Comparison of ENCODE assay signal across 8 mouse cellular contexts in genomic region chr17:32364850-32365249, GRCm38 (mm10). TPM values are rescaled to one million over a fixed set of nuclear protein-coding genes. Genes with fewer than 3 reads are reported as not detected.
DNase-seq lines count a peak whose midpoint lies in the region; ATAC-seq and TF ChIP-seq lines count a peak whose summit lies in the region.

No protein-coding gene starts in this region.

- peaks cover 9% of the 10 kb centered on the region; the same call in 1 of the 2 replicates for H3K4me1 ChIP-seq in kidney, adult 2 months (ENCODE audit: control insufficient read depth, insufficient read depth, low read length)
- peaks cover 50% of the 10 kb centered on the region for H3K4me1 ChIP-seq in embryonic facial prominence, embryonic 10.5 days
- peaks cover 10% of the 10 kb centered on the region for H3K4me1 ChIP-seq in hindbrain, postnatal 0 days (ENCODE audit: insufficient read depth, low read length)
- peaks cover 18% of the 10 kb centered on the region for H3K4me1 ChIP-seq in midbrain, embryonic 16.5 days (ENCODE audit: control insufficient read depth, insufficient read depth, low read length)

- H3K27ac ChIP-seq in kidney, adult 2 months (ENCODE audit: insufficient read depth, low read depth, low read length) = 0 out of 2 replicates have a peak overlapping the region, but pooled peaks have one; percentile 46
- peak overlapping the region; percentile 97 for H3K27ac ChIP-seq in embryonic facial prominence, embryonic 10.5 days (replicated peaks)
- H3K27ac ChIP-seq in hindbrain, postnatal 0 days = peak overlapping the region; percentile 78; the same call in 1 of the 2 replicates
- H3K27ac ChIP-seq in midbrain, embryonic 16.5 days (ENCODE audit: low read length) = peak overlapping the region; percentile 83

- no peak for DNase-seq in kidney, adult 2 months
- no peak for DNase-seq in kidney, postnatal 25 days
- no peak for DNase-seq in embryonic facial prominence, embryonic 10.5 days (ENCODE audit: low spot score)
- DNase-seq in hindbrain, postnatal 0 days (ENCODE audit: low spot score) = no peak
- no peak for DNase-seq in cerebellum, postnatal 4 days (ENCODE audit: low spot score in 2 of 2)
- DNase-seq in cerebellum, postnatal 10 days = no peak
- no peak for DNase-seq in spleen, postnatal 4 days (ENCODE audit: low spot score in 2 of 2)

- peak overlapping the region; percentile 95 for H3K4me2 ChIP-seq in hindbrain, postnatal 0 days (ENCODE audit: low read depth, low read length)
- H3K4me2 ChIP-seq in midbrain, embryonic 16.5 days (ENCODE audit: low read length) = peak overlapping the region; percentile 95

- H3K4me3 ChIP-seq in kidney, adult 2 months (ENCODE audit: insufficient read depth, low read depth, low read length) = no peak overlapping the region
- peak overlapping the region; percentile 96 for H3K4me3 ChIP-seq in embryonic facial prominence, embryonic 10.5 days
- H3K4me3 ChIP-seq in hindbrain, postnatal 0 days (ENCODE audit: low read length) = peak overlapping the region; percentile 98
- H3K4me3 ChIP-seq in midbrain, embryonic 16.5 days (ENCODE audit: low read depth, low read length) = peak overlapping the region; percentile 95

- H3K27me3 ChIP-seq in kidney, adult 2 months (replicated peaks; ENCODE audit: control insufficient read depth, insufficient read depth, low read length) = no peaks in the 10 kb centered on the region
- no peaks in the 10 kb centered on the region for H3K27me3 ChIP-seq in embryonic facial prominence, embryonic 10.5 days (replicated peaks; ENCODE audit: low read depth, poor library complexity, severe bottlenecking)
- H3K27me3 ChIP-seq in hindbrain, postnatal 0 days (ENCODE audit: insufficient read depth, low read length) = no peaks in the 10 kb centered on the region
- H3K27me3 ChIP-seq in midbrain, embryonic 16.5 days (ENCODE audit: control insufficient read depth, insufficient read depth, low read depth, low read length) = no peaks in the 10 kb centered on the region

- no peaks in the 10 kb centered on the region for H3K9me3 ChIP-seq in embryonic facial prominence, embryonic 10.5 days
- no peaks in the 10 kb centered on the region for H3K9me3 ChIP-seq in hindbrain, postnatal 0 days (ENCODE audit: low read length)
- H3K9me3 ChIP-seq in midbrain, embryonic 16.5 days (replicated peaks; ENCODE audit: control insufficient read depth, low read length, poor library complexity, severe bottlenecking) = no peaks in the 10 kb centered on the region

- no peaks in the 10 kb centered on the region for H3K36me3 ChIP-seq in kidney, adult 2 months (ENCODE audit: control insufficient read depth, insufficient read depth, low read length)
- peaks cover 38% of the 10 kb centered on the region for H3K36me3 ChIP-seq in embryonic facial prominence, embryonic 10.5 days (replicated peaks)
- peaks cover 12% of the 10 kb centered on the region for H3K36me3 ChIP-seq in hindbrain, postnatal 0 days (ENCODE audit: insufficient read depth, low read length)
- peaks cover 28% of the 10 kb centered on the region for H3K36me3 ChIP-seq in midbrain, embryonic 16.5 days (ENCODE audit: control insufficient read depth, insufficient read depth, low read length)

- no peak for TF ChIP-seq POLR2A in kidney, adult 2 months (IDR thresholded peaks at IDR 0.05; ENCODE audit: low read depth, low read length)

- peak; percentile 44 for ATAC-seq in hindbrain, postnatal 0 days
- ATAC-seq in midbrain, embryonic 16.5 days = peak; percentile 32

- H3K9ac ChIP-seq in hindbrain, postnatal 0 days (replicated peaks; ENCODE audit: low read length) = peak overlapping the region; percentile 98
- peak overlapping the region; percentile 94; the same call in 1 of the 2 replicates for H3K9ac ChIP-seq in midbrain, embryonic 16.5 days (ENCODE audit: low read depth, low read length)

- TF ChIP-seq CTCF in kidney, adult 2 months (conservative IDR thresholded peaks at IDR 0.05; ENCODE audit: insufficient read depth, insufficient read length, low read depth, low read length) = no peak
- TF ChIP-seq CTCF in hindbrain, postnatal 0 days (IDR thresholded peaks at IDR 0.05; ENCODE audit: low read depth) = no peak

- 38% methylated on average over 5 of the region's 5 CpGs for WGBS in kidney, adult 2 months
- 55% methylated on average over 5 of the region's 5 CpGs for WGBS in embryonic facial prominence, embryonic 10.5 days
- 62% methylated on average over 5 of the region's 5 CpGs for WGBS in hindbrain, postnatal 0 days
- WGBS in midbrain, embryonic 16.5 days = 60% methylated on average over 5 of the region's 5 CpGs

RNA-seq across cellular contexts. Expression of gene Akap8l, which starts 14.4 kb away (rescaled TPM):
- polyA plus RNA-seq in kidney, adult 2 months (2012; rRNA removed) = 71.5 and 96.4 TPM in 2 replicates
- polyA plus RNA-seq in embryonic facial prominence, embryonic 10.5 days (2016; fragmentation: Nextera tagmentation; extraction: Ambion mirVana) = 93.0 and 94.5 TPM in 2 replicates
- 73.6 and 76.3 TPM in 2 replicates for total RNA-seq in hindbrain, postnatal 0 days (2014; rRNA removed)
- 95.7 and 103 TPM in 2 replicates for polyA plus RNA-seq in hindbrain, postnatal 0 days (2015; fragmentation: Nextera tagmentation; extraction: Ambion mirVana)
- 160 and 166 TPM in 2 replicates for polyA plus RNA-seq in midbrain, embryonic 16.5 days (2015; fragmentation: Nextera tagmentation; extraction: Ambion mirVana)

RNA-seq across cellular contexts. Expression of gene Wiz, which starts 24.4 kb away (rescaled TPM):
- 30.9 and 34.6 TPM in 2 replicates for polyA plus RNA-seq in kidney, adult 2 months (2012; rRNA removed)
- 35.1 and 35.2 TPM in 2 replicates for polyA plus RNA-seq in embryonic facial prominence, embryonic 10.5 days (2016; fragmentation: Nextera tagmentation; extraction: Ambion mirVana)
- total RNA-seq in hindbrain, postnatal 0 days (2014; rRNA removed) = 50.4 and 56.8 TPM in 2 replicates
- polyA plus RNA-seq in hindbrain, postnatal 0 days (2015; fragmentation: Nextera tagmentation; extraction: Ambion mirVana) = 24.2 and 28.4 TPM in 2 replicates
- 41.3 and 41.4 TPM in 2 replicates for polyA plus RNA-seq in midbrain, embryonic 16.5 days (2015; fragmentation: Nextera tagmentation; extraction: Ambion mirVana)

RNA-seq across cellular contexts. Expression of gene Rasal3, which starts 38.5 kb away (rescaled TPM):
- 1.2 and 8.7 TPM in 2 replicates for polyA plus RNA-seq in kidney, adult 2 months (2012; rRNA removed)
- 0.64 and 0.85 TPM in 2 replicates for polyA plus RNA-seq in embryonic facial prominence, embryonic 10.5 days (2016; fragmentation: Nextera tagmentation; extraction: Ambion mirVana)
- 1.2 and 2.8 TPM in 2 replicates for total RNA-seq in hindbrain, postnatal 0 days (2014; rRNA removed)
- 0.61 and 1.2 TPM in 2 replicates for polyA plus RNA-seq in hindbrain, postnatal 0 days (2015; fragmentation: Nextera tagmentation; extraction: Ambion mirVana)
- 0.55 and 1.0 TPM in 2 replicates for polyA plus RNA-seq in midbrain, embryonic 16.5 days (2015; fragmentation: Nextera tagmentation; extraction: Ambion mirVana)

RNA-seq across cellular contexts. Expression of gene Akap8, which starts 43.8 kb away (rescaled TPM):
- 36.9 and 48.0 TPM in 2 replicates for polyA plus RNA-seq in kidney, adult 2 months (2012; rRNA removed)
- 152 and 159 TPM in 2 replicates for polyA plus RNA-seq in embryonic facial prominence, embryonic 10.5 days (2016; fragmentation: Nextera tagmentation; extraction: Ambion mirVana)
- total RNA-seq in hindbrain, postnatal 0 days (2014; rRNA removed) = 94.4 and 108 TPM in 2 replicates
- polyA plus RNA-seq in hindbrain, postnatal 0 days (2015; fragmentation: Nextera tagmentation; extraction: Ambion mirVana) = 66.4 and 75.2 TPM in 2 replicates
- 101 and 109 TPM in 2 replicates for polyA plus RNA-seq in midbrain, embryonic 16.5 days (2015; fragmentation: Nextera tagmentation; extraction: Ambion mirVana)

RNA-seq across cellular contexts. Expression of gene Pglyrp2, which starts 59.1 kb away (rescaled TPM):
- polyA plus RNA-seq in kidney, adult 2 months (2012; rRNA removed) = 0.64 and 3.5 TPM in 2 replicates
- polyA plus RNA-seq in embryonic facial prominence, embryonic 10.5 days (2016; fragmentation: Nextera tagmentation; extraction: Ambion mirVana) = not detected in 2 replicates
- total RNA-seq in hindbrain, postnatal 0 days (2014; rRNA removed) = not detected in 2 replicates
- polyA plus RNA-seq in hindbrain, postnatal 0 days (2015; fragmentation: Nextera tagmentation; extraction: Ambion mirVana) = not detected in 2 replicates
- not detected in 2 replicates for polyA plus RNA-seq in midbrain, embryonic 16.5 days (2015; fragmentation: Nextera tagmentation; extraction: Ambion mirVana)

Comparison
In these comparisons a context has a peak if more than half of its experiments do, and no peak if none do; other contexts are left out.
1. H3K27ac ChIP-seq: peak in every context shown above with its lines; median percentile 97 in embryonic facial prominence, embryonic 10.5 days; 83 in midbrain, embryonic 16.5 days; 78 in hindbrain, postnatal 0 days; 46 in kidney, adult 2 months.